Mouse (Mus musculus): ENCODE measurements at regions not wholly inside any gene's neighbourhood (a gene's known extent, or its start where the extent isn't known, plus 50 kb on each side); places are given as distances from the start of the nearest gene placed in this dataset.
A peak's percentile ranks its signal among the peaks of the same experiment; 100 is the strongest.

DNA sequence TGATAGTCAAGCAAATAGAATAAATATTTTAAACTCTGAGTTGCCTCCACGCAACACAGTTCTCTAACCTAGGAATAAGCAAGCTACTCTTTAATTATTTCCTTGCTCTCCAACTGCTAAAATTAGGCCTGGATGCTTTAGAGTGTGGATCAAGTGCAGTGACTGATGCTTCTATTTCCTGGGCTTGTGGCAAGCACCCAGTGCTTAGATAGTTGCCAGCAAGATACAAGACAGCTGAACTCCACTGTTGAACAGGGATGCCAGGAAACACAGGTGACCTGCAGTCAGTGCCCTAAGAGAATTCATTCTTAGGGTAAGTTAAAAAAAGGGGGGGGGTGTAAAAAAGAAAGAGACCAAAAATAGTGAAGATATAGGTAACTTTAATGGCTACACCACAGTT lies 306.7 kb downstream of the Hlx start:
- no peak for ATAC-seq (replicated peaks; ENCODE audit: low FRiP score, poor library complexity, severe bottlenecking)

DNA sequence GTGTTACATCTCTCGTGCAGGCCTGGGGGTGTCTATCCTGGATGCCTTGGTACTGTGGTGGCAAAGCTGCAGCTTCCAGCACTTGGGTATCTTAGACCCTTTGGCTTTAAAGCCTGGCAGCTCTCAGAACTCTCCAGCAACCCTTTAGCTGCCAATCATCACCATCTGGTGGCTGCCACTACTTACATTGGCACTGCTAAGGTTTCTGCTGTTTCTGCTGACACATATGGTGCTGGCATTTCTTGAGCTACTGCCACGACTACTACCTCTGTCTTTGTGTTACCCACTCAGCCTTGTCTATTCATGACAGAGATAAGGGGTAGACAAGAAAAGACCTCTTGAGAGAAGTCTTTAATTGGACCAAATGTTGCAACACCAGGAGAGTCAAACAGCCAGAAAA lies 308.4 kb downstream of the Hlx start:
- ATAC-seq (replicated peaks; ENCODE audit: low FRiP score, poor library complexity, severe bottlenecking) = no peak

DNA sequence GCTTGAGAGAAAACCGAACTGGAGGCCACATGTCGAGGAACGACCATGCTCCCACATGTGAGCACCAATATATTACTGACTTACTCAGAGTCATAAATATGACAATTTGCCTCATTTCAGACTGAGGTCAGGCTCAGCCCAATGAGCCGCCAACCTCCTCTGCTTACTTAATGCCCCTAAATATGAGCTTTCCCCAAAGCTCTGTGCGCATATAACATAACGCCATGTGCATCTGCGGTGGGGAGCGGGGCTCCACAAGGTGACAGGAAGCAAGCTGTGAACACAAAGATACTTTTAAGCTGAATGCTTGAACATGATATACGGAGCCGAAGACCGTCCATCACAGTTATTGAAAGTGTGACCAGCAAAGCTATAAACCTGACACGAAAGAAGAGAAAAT lies 319.8 kb downstream of the Hlx start:
- ATAC-seq (replicated peaks; ENCODE audit: low FRiP score, poor library complexity, severe bottlenecking) = no peak

DNA sequence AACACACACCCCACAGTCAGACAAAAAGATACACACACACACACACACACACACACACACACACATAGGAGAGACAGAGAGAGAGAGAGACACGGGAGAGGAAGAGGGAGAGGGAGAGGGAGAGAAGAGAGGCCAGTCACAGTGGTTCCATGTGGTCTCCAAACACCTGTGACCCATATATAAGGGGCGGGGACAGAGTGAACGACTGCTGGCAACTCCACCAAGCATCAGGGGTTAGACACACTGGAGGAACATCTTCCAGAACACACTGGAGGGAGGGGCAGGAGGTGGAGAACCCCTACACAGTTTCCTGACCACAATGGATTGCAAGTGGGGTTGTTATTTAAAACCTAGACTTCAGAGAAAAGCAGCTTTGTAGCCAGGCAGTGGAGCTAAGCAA lies 321.4 kb downstream of the Hlx start:
- ATAC-seq (replicated peaks; ENCODE audit: low FRiP score, poor library complexity, severe bottlenecking) = no peak

DNA sequence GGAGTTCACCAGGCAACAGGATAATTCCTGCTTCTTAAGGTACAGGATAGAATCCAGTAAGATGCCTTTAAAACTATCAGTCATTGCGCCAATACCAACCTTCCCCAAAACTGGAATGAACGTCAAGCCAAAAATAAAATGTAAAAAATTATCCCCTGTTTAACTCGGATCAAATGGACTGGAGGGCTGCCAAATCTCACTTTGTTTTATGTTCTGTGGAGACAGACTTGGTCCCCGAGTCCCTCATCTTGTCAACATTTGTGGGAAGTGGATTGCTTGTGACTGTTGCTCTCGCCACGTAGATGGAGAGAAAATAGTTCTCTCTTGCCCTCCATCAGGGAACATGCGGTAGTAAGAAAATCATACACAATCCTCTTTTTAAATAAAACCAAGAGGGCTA lies 322.4 kb downstream of the Hlx start:
- ATAC-seq (replicated peaks; ENCODE audit: low FRiP score, poor library complexity, severe bottlenecking) = no peak

DNA sequence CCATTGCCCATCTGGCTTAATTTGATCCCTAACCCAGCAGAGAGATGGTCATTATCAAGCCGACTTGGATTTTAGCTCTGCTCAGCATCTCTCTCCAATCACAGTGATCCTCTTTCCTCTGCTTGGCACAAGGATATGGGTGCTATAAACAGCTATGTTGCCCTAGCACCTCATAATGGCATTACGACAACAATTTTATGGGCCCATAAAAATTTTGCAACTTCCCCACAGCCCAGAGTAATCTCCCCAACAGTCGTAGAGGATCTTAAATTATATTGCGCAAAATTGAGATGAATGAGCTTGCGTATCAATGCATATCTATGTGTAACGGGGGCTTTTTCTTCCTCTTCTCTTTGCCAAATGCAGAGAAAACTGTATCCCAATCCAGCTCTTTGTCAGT lies 329.4 kb downstream of the Hlx start:
- no peak for ATAC-seq (replicated peaks; ENCODE audit: low FRiP score, poor library complexity, severe bottlenecking)

DNA sequence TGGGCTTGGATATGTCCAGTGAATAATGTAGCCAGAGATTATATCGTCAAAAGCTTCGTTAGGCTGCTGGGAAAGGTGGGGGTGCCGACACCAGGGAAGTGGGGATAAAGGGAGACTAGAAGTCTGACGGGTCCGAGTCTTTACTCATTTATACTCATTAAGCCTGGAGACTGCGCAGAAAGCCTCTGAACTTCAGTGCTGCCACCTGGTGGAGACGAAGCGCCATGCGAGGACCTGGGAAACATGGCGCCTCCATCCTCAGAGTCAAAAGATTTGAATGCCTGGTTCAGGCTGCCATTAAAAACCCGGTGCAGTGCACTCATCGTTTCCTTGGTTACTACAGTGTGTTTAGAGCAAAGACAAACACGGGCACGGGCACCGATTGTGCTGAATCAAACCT lies 337.2 kb downstream of the Hlx start:
- peak; percentile 57; the same call in 1 of the 2 replicates for ATAC-seq (replicated peaks; ENCODE audit: low FRiP score, poor library complexity, severe bottlenecking)

DNA sequence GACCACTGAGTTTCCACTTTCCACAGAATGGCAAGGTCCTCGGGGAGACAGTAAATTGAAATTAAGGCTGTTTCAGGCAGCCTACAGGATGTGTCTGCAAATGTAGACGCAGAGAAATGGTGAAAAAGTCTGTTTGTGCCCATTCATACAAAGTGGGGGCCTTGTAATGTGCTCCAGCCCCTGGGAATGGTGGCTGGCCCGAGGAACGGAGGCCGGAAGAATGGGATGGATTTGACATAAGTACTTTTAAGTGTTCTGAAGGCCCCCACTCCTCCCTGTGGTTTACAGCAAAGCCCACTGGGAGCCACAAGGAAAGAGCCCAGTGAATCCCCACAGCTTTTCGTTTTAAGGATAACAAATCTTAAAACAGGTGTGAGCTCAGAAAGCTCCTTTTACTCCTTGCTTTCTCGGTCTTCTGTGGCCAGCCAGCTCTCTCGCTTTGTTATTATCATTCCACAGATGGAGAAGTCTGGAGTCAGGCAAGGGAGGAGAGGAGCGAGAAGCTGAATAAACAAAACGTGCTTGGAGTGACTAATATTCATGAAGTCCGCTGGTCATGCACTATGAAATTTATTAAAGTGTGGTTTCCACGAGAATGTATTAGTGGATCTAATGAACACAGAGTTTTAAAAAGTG lies 337.7 kb downstream of the Hlx start:
- no peak for ATAC-seq (replicated peaks; ENCODE audit: low FRiP score, poor library complexity, severe bottlenecking)

DNA sequence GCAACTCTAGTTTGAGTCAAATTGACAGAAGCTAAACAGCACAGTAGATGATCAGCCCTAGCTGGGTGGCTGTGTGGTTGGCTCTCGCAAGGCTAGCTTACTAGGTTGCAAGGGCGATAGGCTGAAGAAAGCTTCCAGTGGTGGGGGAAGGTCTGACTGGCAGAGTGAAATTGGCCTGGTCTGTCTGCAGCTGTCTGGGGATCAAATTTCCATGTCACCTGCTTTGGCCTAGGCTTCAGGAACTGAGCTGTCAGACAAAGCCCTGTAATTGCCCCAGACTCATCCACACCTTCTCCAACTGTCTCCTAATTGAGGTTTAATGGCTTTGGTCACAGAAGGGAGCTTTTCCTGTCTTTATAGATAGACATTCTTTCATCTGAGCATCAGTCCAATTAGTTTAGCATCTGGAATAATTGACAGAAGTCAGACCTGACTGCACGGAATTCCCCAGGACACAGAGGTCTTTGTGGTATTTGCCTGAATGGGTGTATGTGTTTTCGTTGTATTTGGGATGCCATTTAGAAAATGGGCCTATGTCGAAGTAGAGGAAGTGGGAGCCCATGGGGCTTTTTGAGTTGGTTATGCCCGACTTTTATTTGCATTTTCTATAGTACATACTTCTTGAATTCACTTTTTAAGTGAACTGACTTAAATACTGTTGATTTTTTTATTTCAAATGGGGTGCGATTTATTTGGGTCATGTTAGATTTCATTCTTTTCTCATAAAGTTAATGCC lies 348.2 kb downstream of the Hlx start:
- ATAC-seq (replicated peaks; ENCODE audit: low FRiP score, poor library complexity, severe bottlenecking) = no peak

DNA sequence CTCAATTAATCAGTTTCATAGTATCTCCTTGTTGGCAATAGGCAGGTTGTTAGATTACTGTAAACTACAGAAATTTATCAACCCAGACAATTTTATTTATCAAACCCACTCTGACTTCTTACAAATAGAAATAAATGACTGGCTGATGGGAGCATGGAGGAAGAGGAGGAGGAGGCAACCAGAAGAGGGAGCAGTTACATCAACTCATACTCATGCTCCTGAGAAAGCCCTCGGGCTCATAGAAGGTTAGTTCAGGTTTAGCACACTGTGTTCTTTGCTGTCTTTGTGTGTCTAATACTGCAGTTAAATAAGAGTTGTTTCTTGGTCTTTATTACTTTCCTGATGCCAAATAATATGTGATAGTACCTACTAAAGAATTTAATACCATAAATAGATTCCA lies 344.6 kb upstream of the 1700056E22Rik start:
- ATAC-seq (replicated peaks; ENCODE audit: low FRiP score, poor library complexity, severe bottlenecking) = no peak

DNA sequence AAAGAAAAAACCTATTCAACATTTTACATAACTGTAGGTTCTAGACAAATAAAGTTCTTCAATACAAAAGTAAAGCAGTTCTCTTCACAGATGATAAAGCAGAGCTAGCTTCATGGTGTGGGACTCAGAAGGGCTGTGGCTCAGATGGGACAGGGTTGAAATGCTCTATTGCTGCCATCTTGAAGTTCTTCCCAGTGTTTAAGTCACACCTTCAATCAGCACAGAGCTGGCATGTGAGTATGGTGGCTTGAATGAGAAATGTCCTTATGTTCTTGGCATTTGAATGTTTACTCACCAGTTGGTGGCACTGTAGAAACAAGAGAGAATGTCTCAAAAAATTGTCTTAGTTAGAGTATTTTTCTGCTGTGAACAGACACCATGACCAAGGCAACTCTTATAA lies 330.9 kb upstream of the 1700056E22Rik start:
- no peak for ATAC-seq (replicated peaks; ENCODE audit: low FRiP score, poor library complexity, severe bottlenecking)

DNA sequence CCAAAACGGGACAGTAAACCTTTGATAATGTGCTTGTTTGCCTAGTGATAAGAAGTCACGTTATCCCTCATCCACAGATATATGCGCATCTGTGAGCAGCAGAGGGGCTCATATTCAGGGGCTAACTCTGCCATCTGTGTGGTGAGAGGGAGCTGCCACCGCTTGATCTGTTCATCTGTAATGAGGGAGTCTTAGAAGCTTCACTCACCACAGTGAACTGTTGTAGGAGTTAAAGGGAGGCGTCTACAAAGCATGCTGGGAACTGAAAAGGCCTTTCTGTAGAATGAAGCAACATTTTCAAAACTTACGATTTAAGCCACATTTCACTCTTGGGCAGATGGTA lies 324.1 kb upstream of the 1700056E22Rik start:
- no peak for ATAC-seq (replicated peaks; ENCODE audit: low FRiP score, poor library complexity, severe bottlenecking)

DNA sequence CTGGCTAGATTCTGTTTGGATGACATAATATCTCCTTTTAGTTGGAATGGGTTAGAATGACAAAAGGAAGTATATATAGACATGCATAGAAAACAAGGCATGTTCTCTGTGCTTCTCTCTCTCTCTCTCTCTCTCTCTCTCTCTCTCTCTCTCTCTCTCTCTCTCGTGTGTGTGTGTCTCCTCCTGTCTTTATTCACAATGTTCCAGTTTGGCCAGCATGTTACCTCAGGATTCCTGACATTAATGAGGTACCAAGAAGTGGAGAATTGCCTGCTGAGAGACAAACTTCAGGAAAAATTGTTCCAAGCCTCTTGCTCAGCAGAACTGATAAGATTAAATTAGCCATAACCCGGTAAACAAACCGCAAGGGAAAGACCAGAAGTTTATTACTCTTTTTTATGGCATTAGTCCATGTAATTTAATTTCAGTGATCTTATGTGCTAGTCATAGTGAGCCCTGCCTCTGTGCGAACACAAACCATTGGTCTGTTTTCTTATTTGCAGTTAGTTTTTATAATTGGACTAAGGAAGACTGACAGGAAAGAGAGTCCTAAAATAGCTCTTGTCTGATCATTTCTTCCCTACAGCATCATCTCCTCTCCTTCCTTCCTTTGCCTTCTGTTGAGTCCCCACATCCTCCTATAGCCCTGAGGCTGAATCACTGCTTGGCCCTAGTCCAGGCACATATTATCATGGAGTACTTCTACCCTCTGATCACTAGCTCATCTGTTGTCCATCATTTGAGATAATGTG lies 323.5 kb upstream of the 1700056E22Rik start:
- no peak for ATAC-seq (replicated peaks; ENCODE audit: low FRiP score, poor library complexity, severe bottlenecking)

DNA sequence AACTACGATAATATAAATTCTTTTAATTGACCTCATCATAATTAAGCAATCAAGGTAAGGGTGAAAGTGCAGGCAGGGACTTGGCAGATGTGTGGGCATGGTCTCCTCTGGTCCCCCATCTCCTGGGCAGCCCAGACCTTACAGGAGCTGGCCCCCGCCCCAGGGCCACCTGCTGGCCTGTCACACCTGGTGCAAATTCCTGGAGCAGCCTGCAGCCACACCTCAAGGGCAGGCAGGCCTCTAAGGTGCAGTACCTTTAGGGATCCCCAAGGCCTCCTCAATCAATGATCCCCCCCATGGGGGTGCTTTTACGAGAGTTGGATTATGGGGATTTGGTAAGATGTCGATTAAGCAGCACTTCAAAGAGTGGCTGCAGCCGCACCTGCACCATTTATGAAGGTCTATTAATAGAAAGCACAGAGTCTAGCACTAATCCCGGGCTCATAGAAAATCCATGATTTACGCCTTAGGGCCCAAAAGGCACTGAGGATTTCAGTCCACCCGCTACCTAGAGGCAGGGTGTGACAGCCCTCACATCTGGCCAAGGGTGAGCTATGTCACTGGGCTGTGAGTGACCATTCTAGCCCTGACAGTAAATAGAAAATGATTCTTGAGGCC lies 319.8 kb upstream of the 1700056E22Rik start:
- no peak for ATAC-seq (replicated peaks; ENCODE audit: low FRiP score, poor library complexity, severe bottlenecking)

DNA sequence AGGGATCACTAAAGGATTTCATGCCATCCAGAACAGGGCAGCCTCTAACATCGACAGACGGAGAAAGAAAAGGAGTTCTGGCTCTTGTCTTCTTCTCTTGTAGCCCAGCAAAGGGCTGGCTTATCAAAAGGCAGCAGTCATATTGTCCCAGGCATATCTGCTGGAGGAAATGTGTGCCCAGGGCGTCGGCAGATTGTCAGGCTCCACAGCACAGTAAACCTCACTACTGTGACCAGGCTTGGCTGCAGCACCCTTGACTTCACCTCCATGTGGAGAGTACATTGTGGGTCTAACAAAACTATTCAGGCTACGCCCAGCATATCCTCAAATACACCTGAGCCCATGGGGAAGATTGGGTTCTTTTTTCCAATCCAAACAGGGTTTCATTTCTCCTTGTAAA lies 317.7 kb upstream of the 1700056E22Rik start:
- no peak for ATAC-seq (replicated peaks; ENCODE audit: low FRiP score, poor library complexity, severe bottlenecking)

DNA sequence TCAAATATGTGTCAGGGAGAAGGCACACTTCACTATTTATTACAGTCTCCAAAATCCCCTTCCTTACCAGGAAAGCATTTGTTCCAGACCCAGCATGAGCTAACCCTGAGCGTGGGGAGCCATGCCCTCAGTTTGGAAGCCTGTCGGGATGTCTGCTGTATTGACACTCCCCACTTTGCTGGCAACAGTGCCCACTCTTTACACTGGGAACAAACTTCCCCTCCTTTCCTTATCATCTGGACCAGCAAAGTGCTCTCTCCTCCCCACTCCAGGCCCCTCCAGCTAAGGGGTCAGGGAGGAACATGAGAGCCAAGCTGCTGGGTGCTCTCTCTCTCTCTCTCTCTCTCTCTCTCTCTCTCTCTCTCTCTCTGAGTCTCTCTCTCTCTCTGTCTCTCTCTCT lies 310.7 kb upstream of the 1700056E22Rik start:
- ATAC-seq (replicated peaks; ENCODE audit: low FRiP score, poor library complexity, severe bottlenecking) = no peak

DNA sequence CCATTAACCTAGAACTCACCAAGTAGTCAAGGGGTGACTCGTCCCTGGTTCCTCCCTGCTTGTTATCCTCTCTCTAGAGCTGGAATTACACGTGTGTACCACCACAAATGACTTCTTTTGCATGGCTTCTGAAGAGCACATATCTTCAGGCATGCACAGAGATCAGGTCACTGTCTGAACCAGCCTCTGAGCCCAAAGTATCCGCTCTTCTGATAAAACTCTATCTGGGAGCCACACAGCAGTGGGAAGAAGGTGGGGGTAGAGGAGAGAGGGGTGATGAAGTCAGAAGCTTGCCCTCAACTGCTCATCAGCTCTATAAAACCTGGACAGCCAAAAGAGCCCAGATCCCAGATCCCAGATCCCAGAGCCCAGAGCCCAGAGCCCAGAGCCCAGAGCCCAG lies 301.9 kb upstream of the 1700056E22Rik start:
- no peak for ATAC-seq (replicated peaks; ENCODE audit: low FRiP score, poor library complexity, severe bottlenecking)

DNA sequence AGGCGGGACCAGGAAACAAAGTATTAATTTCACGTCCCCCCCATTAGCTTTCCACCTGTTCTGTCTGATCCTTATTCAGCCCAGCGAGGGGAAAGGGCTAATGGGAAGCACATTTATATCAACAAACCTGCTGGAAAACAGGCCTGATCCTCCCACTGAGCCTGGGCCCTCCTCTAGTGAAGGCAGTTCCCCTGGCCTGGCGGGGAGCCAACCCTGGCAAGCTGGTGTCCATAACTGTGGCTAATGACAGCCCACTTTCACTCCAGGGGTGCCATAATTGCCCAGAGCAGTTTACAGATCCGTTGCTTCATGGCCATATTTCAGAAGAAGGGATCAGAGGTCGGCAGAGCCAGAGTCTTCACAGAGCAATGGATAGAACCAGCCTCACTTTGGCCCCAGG lies 301.2 kb upstream of the 1700056E22Rik start:
- ATAC-seq (replicated peaks; ENCODE audit: low FRiP score, poor library complexity, severe bottlenecking) = no peak

DNA sequence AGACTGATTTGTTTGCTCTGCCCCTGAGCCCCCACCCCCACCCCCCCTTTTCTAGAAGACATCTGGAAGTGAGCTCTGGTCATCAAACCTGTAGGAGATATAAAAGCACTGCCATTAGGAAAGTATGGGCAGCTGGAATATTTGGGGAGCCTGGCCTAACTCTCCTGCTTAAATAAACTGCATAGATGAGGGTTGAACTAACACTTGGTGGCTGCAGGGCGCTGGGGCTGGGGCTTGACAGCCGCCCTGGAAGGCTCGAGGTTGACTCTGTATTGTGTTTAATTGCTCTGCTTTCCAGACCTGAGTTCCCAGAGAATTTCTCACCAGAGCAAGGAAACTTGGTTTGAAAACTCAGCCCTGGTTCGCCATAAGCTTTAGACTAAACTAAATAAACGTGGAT lies 300.7 kb upstream of the 1700056E22Rik start:
- no peak for ATAC-seq (replicated peaks; ENCODE audit: low FRiP score, poor library complexity, severe bottlenecking)

DNA sequence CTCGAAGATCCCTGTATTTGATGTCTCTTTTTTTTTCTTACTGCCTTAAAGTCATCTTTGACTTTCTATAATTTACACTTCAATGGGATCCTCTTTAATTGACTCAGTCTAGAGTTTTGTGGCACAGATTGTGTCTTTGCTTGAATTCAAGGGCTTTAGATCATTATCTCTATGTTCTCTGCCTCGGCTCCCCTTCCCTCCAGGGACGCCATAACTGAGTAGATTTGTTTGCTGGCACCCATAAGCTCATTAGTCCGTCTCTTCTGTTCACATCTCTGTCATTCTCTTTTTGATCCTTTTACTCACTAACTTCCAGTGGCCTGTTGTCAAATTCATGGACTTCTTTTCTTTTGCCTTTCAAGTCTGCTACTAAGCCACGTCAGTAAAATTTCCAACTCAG lies 299.0 kb upstream of the 1700056E22Rik start:
- ATAC-seq (replicated peaks; ENCODE audit: low FRiP score, poor library complexity, severe bottlenecking) = no peak
